ENCODE assay signal across 8 mouse cellular contexts in the genomic region with DNA sequence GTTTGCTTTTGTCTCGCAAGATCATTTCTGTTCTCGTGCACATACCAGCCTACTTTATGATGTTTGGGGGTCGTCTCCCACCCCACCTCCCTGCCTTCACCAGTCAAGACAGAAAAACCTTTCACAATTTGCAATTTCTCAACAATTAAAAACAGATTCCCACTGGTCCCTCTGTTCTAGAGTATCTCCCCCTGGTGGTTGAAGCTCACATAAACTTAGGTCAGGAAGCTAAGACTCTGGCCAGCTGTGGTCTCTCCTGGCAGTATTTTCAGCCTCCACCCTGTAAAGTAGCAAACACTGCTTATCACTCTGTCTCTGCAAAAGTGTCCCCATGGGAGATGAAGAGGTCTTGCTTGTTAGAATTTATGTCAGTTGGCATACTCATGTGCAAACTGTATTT. TPM values are rescaled to one million over a fixed set of nuclear protein-coding genes. Genes with fewer than 3 reads are reported as not detected.
DNase-seq lines count a peak whose midpoint lies in the region; ATAC-seq and TF ChIP-seq lines count a peak whose summit lies in the region.
"Had no signal": no experiment of that assay in that cellular context is flagged by ENCODE, and none has a peak within 500 bp of the region (broad histone marks: within the 10 kb centered on the region; RNA-seq: fewer than 3 reads in every experiment).

No protein-coding gene starts in this region.

- no peak overlapping the region for H3K4me3 ChIP-seq in lung, embryonic 14.5 days (ENCODE audit: low read depth, low read length)
- no peak overlapping the region for H3K4me3 ChIP-seq in lung, adult 2 months (replicated peaks; ENCODE audit: extremely low read depth, low read depth, low read length)
- H3K4me3 ChIP-seq in heart, embryonic 12.5 days: no peak overlapping the region
- no peak overlapping the region for H3K4me3 ChIP-seq in hindbrain, embryonic 12.5 days
- H3K4me3 ChIP-seq: embryonic facial prominence, embryonic 15.5 days had no signal

- peak; percentile 76 for TF ChIP-seq CTCF in lung, embryonic 14.5 days (IDR thresholded peaks at IDR 0.05; ENCODE audit: low read depth)
- TF ChIP-seq CTCF in lung, adult 2 months (IDR thresholded peaks at IDR 0.05; ENCODE audit: insufficient read depth, low read length): no peak

- H3K27ac ChIP-seq in lung, embryonic 14.5 days (ENCODE audit: low read depth): no peak overlapping the region
- no peak overlapping the region for H3K27ac ChIP-seq in heart, embryonic 12.5 days (ENCODE audit: poor library complexity, severe bottlenecking)
- no peak overlapping the region for H3K27ac ChIP-seq in hindbrain, embryonic 12.5 days
- H3K27ac ChIP-seq: embryonic facial prominence, embryonic 15.5 days had no signal

- no peaks in the 10 kb centered on the region for H3K36me3 ChIP-seq in lung, embryonic 14.5 days (ENCODE audit: insufficient read depth)
- H3K36me3 ChIP-seq in heart, embryonic 12.5 days: peaks cover 59% of the 10 kb centered on the region
- peaks cover 14% of the 10 kb centered on the region for H3K36me3 ChIP-seq in hindbrain, embryonic 12.5 days
- H3K36me3 ChIP-seq: embryonic facial prominence, embryonic 15.5 days had no signal

- H3K9ac ChIP-seq in lung, embryonic 14.5 days: no peak overlapping the region
- H3K9ac ChIP-seq in heart, embryonic 12.5 days: no peak overlapping the region
- H3K9ac ChIP-seq in hindbrain, embryonic 12.5 days: no peak overlapping the region
- H3K9ac ChIP-seq: embryonic facial prominence, embryonic 15.5 days had no signal

- H3K4me1 ChIP-seq in lung, embryonic 14.5 days (ENCODE audit: insufficient read depth): no peaks in the 10 kb centered on the region
- no peaks in the 10 kb centered on the region; the same call in 1 of the 2 replicates for H3K4me1 ChIP-seq in lung, adult 2 months (ENCODE audit: control insufficient read depth, insufficient read depth, low read length)
- H3K4me1 ChIP-seq in heart, embryonic 12.5 days (replicated peaks): no peaks in the 10 kb centered on the region
- H3K4me1 ChIP-seq in hindbrain, embryonic 12.5 days: no peaks in the 10 kb centered on the region
- H3K4me1 ChIP-seq: embryonic facial prominence, embryonic 15.5 days had no signal

- ATAC-seq in lung, embryonic 14.5 days (ENCODE audit: insufficient read depth): no peak
- peak; percentile 48; the same call in 1 of the 2 replicates for ATAC-seq in heart, embryonic 12.5 days (ENCODE audit: insufficient number of reproducible peaks, low FRiP score)
- no peak for ATAC-seq in hindbrain, embryonic 12.5 days (ENCODE audit: low FRiP score)

- H3K4me2 ChIP-seq in lung, embryonic 14.5 days: no peak overlapping the region
- H3K4me2 ChIP-seq in heart, embryonic 12.5 days: no peak overlapping the region
- no peak overlapping the region for H3K4me2 ChIP-seq in hindbrain, embryonic 12.5 days (replicated peaks)
- H3K4me2 ChIP-seq: embryonic facial prominence, embryonic 15.5 days had no signal

- peak; percentile 83 for DNase-seq in lung, embryonic 14.5 days
- DNase-seq in lung, adult 2 months: no peak
- peak; percentile 65 for DNase-seq in adipocyte (ENCODE audit: low spot score)
- peak; percentile 82 for DNase-seq in lung, postnatal 10 days
- no peak for DNase-seq in frontal cortex, postnatal 25 days (ENCODE audit: low spot score in 2 of 2)

- H3K27me3 ChIP-seq in lung, embryonic 14.5 days (ENCODE audit: insufficient read depth, low read length): no peaks in the 10 kb centered on the region
- H3K27me3 ChIP-seq in heart, embryonic 12.5 days (replicated peaks): no peaks in the 10 kb centered on the region
- H3K27me3 ChIP-seq in hindbrain, embryonic 12.5 days: no peaks in the 10 kb centered on the region
- H3K27me3 ChIP-seq: embryonic facial prominence, embryonic 15.5 days had no signal

- WGBS in lung, embryonic 14.5 days: 53% methylated on average over 3 of the region's 3 CpGs
- 46% methylated on average over 3 of the region's 3 CpGs for WGBS in lung, adult 2 months
- WGBS in heart, embryonic 12.5 days: 60% methylated on average over 3 of the region's 3 CpGs
- WGBS in hindbrain, embryonic 12.5 days: 78% methylated on average over 3 of the region's 3 CpGs

- H3K9me3 ChIP-seq in lung, embryonic 14.5 days (ENCODE audit: low read depth, low read length): no peaks in the 10 kb centered on the region
- H3K9me3 ChIP-seq in heart, embryonic 12.5 days (replicated peaks): no peaks in the 10 kb centered on the region
- H3K9me3 ChIP-seq in hindbrain, embryonic 12.5 days (replicated peaks): no peaks in the 10 kb centered on the region
- H3K9me3 ChIP-seq: embryonic facial prominence, embryonic 15.5 days had no signal

- no peak for TF ChIP-seq POLR2A in lung, adult 2 months (IDR thresholded peaks at IDR 0.05; ENCODE audit: borderline replicate concordance, extremely low read depth, low read depth, low read length)

RNA-seq across cellular contexts. Expression of a gene that starts 32.8 kb away (rescaled TPM):
- not detected in 2 replicates for polyA plus RNA-seq in lung, embryonic 14.5 days (2014; fragmentation: Nextera tagmentation; extraction: Ambion mirVana)
- polyA plus RNA-seq in lung, adult 2 months (2012; rRNA removed): not detected in 2 replicates
- not detected in 2 replicates for polyA plus RNA-seq in heart, embryonic 12.5 days (2016; fragmentation: Nextera tagmentation; extraction: Ambion mirVana)
- polyA plus RNA-seq in hindbrain, embryonic 12.5 days (2016; fragmentation: Nextera tagmentation; extraction: Ambion mirVana): not detected in 2 replicates
- polyA plus RNA-seq: embryonic facial prominence, embryonic 15.5 days had no signal

RNA-seq across cellular contexts. Expression of a gene that starts 37.2 kb away (rescaled TPM):
- 32.0 and 34.1 TPM in 2 replicates for polyA plus RNA-seq in lung, embryonic 14.5 days (2014; fragmentation: Nextera tagmentation; extraction: Ambion mirVana)
- polyA plus RNA-seq in lung, adult 2 months (2012; rRNA removed): 0.94 and 1.8 TPM in 2 replicates
- polyA plus RNA-seq in heart, embryonic 12.5 days (2016; fragmentation: Nextera tagmentation; extraction: Ambion mirVana): 15.9 and 21.8 TPM in 2 replicates
- 19.9 and 21.9 TPM in 2 replicates for polyA plus RNA-seq in hindbrain, embryonic 12.5 days (2016; fragmentation: Nextera tagmentation; extraction: Ambion mirVana)

Comparison
In these comparisons a context has a peak if more than half of its experiments do, and no peak if none do; other contexts are left out.
1. DNase-seq: peak in lung, embryonic 14.5 days (single experiment), adipocyte (single experiment) and lung, postnatal 10 days (single experiment); none in lung, adult 2 months (single experiment) and frontal cortex, postnatal 25 days (0 of 2).